Mouse (Mus musculus) liver, adult 2 months (tissue): ENCODE measurements at regions not wholly inside any gene's neighbourhood (a gene's known extent, or its start where the extent isn't known, plus 50 kb on each side); places are given as distances from the start of the nearest gene placed in this dataset.

ENCODE experiments used
- DNase-seq: peaks from one replicate; pipeline ENCODE4 v3.0.0-alpha.2; 2011; ENCODE audit warnings: low read depth, low spot score; ENCODE audit errors: extremely low read depth
- H3K27ac ChIP-seq: fragments of 200-500 bp; replicated peaks from 2 replicates; pipeline ENCODE4 v1.5.1; 2012; ENCODE audit warnings: low read depth, mild to moderate bottlenecking, control low read depth, inconsistent platforms, low read length; ENCODE audit not compliant: insufficient read depth
- H3K27me3 ChIP-seq: fragments of 200-500 bp; 2 replicates; pipeline ENCODE4 v1.6.1; 2012; ENCODE audit warnings: mild to moderate bottlenecking, moderate library complexity, low read length, inconsistent platforms; ENCODE audit not compliant: control insufficient read depth, insufficient read depth
- H3K36me3 ChIP-seq: fragments of 200-500 bp; 2 replicates; pipeline ENCODE4 v1.6.1; 2012; ENCODE audit warnings: low read length, inconsistent platforms; ENCODE audit not compliant: control insufficient read depth, insufficient read depth
- H3K4me1 ChIP-seq: fragments of 200-500 bp; 2 replicates; pipeline ENCODE4 v1.6.1; 2011; ENCODE audit warnings: low read length; ENCODE audit not compliant: control insufficient read depth, insufficient read depth
- H3K4me3 ChIP-seq: fragments of 200-500 bp; 2 replicates; pipeline ENCODE4 v1.5.1; 2011; ENCODE audit warnings: low read depth, mild to moderate bottlenecking, control low read depth, low read length, moderate library complexity; ENCODE audit not compliant: insufficient read depth
- H3K79me2 ChIP-seq: fragments of 200-500 bp; 2 replicates; pipeline ENCODE4 v1.6.1; 2012; ENCODE audit warnings: inconsistent platforms, mild to moderate bottlenecking, low read length, moderate library complexity; ENCODE audit not compliant: control insufficient read depth, insufficient read depth
- H3K9ac ChIP-seq: fragments of 200-500 bp; 2 replicates; pipeline ENCODE4 v1.6.1; 2012; ENCODE audit warnings: low read depth, mild to moderate bottlenecking, control low read depth, inconsistent platforms, low read length
- CTCF ChIP-seq: fragments of 200-500 bp; IDR thresholded peaks from 2 replicates; pipeline ENCODE4 v1.5.1; 2011; ENCODE audit warnings: low read depth, low read length, control low read depth
- POLR2A ChIP-seq: fragments of 200-500 bp; IDR thresholded peaks from 2 replicates; pipeline ENCODE4 v1.6.1; 2011; ENCODE audit warnings: low read length, control low read depth; ENCODE audit not compliant: insufficient read depth; ENCODE audit errors: extremely low read depth
- WGBS: fragments of 180-500 bp; shearing (Covaris S2); methylation state at CpG from one replicate; pipeline ENCODE4 v1.1.7; 2018; 5-methylcytosine and 5-hydroxymethylcytosine counted together

DNA sequence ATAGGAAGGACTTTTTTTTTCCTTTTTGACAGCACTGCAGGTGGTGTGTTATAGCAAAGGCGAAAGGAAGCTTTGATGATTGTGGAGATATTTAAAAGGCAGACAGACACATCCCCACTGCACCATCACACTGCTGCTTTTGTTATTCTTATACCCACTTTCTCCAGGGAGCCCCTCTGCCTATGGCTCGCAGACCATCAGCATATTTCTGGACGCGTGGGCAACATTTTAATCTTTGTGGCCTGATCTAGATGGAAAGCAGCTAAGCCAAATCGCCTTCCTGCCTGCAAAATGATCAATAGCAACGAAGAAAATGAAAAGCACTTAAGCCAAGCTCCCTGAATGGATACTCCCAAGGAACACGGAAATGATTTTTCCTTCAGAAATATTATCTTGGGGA, 1054.0 kb downstream of the Synb start:
- H3K9ac ChIP-seq, result no peak overlapping the region
- H3K79me2 ChIP-seq, result no peaks in the 10 kb centered on the region
- H3K4me3 ChIP-seq, result no peak overlapping the region
- H3K27me3 ChIP-seq, result no peaks in the 10 kb centered on the region
- no peak for DNase-seq
- no peak for TF ChIP-seq CTCF
- TF ChIP-seq POLR2A, result no peak
- H3K4me1 ChIP-seq, result no peaks in the 10 kb centered on the region
- 78% methylated on average over 7 of the region's 7 CpGs for WGBS
- no peak overlapping the region for H3K27ac ChIP-seq
- no peaks in the 10 kb centered on the region for H3K36me3 ChIP-seq

DNA sequence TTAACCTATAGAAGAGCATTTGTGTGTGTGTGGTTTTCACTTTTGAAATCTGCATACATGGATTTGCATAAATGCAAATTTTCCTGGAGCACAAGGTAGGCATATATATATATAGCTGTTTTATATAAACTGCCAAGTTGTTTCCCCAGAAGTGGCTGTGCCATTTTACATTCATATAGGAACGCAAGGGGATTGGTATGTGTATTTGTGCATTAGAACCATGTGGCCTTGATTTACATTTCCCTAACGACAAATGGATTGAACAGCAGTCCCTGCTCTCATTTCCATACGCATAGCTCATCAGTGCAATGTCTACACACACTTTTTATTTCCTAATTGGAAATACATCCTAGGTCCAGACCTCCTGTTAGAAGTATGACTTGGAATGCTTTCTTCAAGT, 1069.9 kb downstream of the Synb start:
- Histone ChIP-seq H3K4me3 (no peak overlapping the region), H3K4me1 (no peaks in the 10 kb centered on the region), H3K27me3 (no peaks in the 10 kb centered on the region), H3K36me3 (no peaks in the 10 kb centered on the region), H3K27ac (no peak overlapping the region), H3K79me2 (no peaks in the 10 kb centered on the region), H3K9ac (no peak overlapping the region)
- 76% methylated on average over 3 of the region's 3 CpGs for WGBS
- no peak for DNase-seq
- TF ChIP-seq CTCF, result no peak
- no peak for TF ChIP-seq POLR2A

DNA sequence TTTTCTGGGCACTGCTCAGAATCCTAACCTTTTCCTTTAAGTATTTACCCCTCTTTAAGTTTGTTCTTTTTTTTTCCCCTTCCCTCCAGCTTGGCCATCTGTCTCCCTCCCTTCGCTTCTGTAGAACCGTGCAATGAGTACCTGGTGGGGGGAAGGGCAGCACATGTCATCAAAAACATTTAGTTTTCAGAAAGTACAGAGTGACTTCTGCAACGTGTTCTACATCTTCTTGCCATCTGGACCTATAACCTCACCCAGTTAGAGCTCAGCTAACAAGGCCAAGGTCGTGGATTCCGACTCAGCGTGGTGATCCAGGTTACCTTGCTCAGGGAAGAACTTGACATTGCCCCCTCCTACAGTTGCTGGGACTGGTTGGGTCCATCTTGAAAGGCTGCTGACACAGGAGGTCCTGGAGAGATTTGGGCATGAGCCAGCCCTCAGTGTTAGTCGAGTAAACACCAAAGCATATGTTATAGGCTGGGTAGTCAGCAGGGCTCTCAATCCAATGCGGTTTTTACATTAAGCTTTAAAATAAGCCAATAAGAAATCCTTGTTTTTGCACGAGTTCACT, 1075.0 kb downstream of the Synb start:
- no peaks in the 10 kb centered on the region for H3K27me3 ChIP-seq
- no peak overlapping the region for H3K9ac ChIP-seq
- H3K79me2 ChIP-seq, result no peaks in the 10 kb centered on the region
- no peaks in the 10 kb centered on the region for H3K4me1 ChIP-seq
- H3K27ac ChIP-seq, result no peak overlapping the region
- WGBS, result 64% methylated on average over 9 of the region's 9 CpGs
- TF ChIP-seq POLR2A (no peak), CTCF (no peak)
- no peak overlapping the region for H3K4me3 ChIP-seq
- no peak for DNase-seq
- H3K36me3 ChIP-seq, result no peaks in the 10 kb centered on the region

DNA sequence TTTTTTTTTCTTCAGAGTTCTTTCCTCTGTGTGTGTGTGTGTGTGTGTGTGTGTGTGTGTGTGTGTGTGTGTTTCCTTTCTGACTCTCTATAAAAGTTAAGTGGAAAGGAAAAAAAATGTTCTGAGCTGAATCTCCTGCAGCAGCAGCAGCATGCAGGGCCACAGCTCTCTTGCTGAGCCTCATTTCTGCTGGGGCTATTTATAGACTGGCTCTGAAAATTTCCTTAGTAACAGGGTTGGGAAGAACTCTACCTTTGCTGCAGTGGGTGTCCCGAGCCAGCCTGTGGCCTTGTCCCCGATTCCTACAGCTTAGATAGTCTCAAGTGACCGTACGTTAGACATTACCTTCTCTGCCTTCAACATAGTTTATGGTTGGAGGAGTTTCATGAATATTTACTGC, 1075.6 kb downstream of the Synb start:
- H3K27me3 ChIP-seq, result no peaks in the 10 kb centered on the region
- WGBS, result 77% methylated on average over 4 of the region's 4 CpGs
- no peaks in the 10 kb centered on the region for H3K79me2 ChIP-seq
- no peak for DNase-seq
- no peaks in the 10 kb centered on the region for H3K36me3 ChIP-seq
- no peak overlapping the region for H3K27ac ChIP-seq
- no peak overlapping the region for H3K4me3 ChIP-seq
- H3K4me1 ChIP-seq, result no peaks in the 10 kb centered on the region
- H3K9ac ChIP-seq, result no peak overlapping the region
- TF ChIP-seq POLR2A (no peak), CTCF (no peak)

DNA sequence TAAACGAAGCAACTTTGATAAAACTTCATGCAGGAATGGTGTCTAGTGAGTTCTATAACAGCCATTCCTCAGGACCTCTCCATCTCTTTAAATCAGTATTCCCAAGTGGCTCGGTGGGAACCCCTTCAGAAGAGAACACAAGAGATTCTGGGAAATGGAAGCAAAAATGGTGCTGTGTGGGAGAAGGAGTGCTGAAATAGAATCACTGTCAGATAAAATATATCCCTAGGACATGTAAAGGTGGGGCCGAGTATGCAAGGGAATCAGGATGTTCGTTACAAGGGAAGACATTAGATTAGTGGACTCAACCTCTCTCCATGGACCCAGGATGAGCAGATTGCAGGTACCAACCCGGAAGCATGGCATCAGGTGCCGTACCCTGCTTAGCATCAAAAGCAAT, 1076.1 kb downstream of the Synb start:
- Histone ChIP-seq H3K36me3 (no peaks in the 10 kb centered on the region), H3K4me1 (no peaks in the 10 kb centered on the region), H3K79me2 (no peaks in the 10 kb centered on the region), H3K4me3 (no peak overlapping the region), H3K27ac (no peak overlapping the region), H3K9ac (no peak overlapping the region), H3K27me3 (no peaks in the 10 kb centered on the region)
- WGBS, result 75% methylated on average over 6 of the region's 6 CpGs
- TF ChIP-seq POLR2A, result no peak
- TF ChIP-seq CTCF, result no peak
- no peak for DNase-seq

DNA sequence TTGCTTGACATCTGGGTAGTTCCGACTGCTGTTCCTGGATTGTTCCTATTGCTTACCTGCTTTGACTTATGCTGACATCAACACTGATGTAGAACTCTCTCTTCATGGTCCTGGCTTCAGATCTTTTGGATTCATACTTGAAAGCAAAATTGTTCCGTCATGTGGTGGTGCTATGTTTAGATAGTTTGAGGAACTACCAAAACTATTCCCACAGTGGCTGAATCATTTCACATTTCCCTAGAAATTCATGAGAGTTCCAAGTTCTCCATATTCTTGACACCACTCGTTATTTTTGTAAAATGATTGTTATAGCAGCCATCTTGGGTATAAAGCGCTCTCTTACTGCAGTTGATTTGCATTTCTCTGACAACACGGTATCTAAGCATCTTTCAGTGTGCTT, 1080.2 kb downstream of the Synb start:
- TF ChIP-seq POLR2A (no peak), CTCF (no peak)
- no peaks in the 10 kb centered on the region for H3K36me3 ChIP-seq
- no peaks in the 10 kb centered on the region for H3K79me2 ChIP-seq
- no peak for DNase-seq
- no peak overlapping the region for H3K9ac ChIP-seq
- no peak overlapping the region for H3K27ac ChIP-seq
- no peaks in the 10 kb centered on the region for H3K4me1 ChIP-seq
- H3K4me3 ChIP-seq, result no peak overlapping the region
- H3K27me3 ChIP-seq, result no peaks in the 10 kb centered on the region
- 85% methylated on average over 5 of the region's 5 CpGs for WGBS

DNA sequence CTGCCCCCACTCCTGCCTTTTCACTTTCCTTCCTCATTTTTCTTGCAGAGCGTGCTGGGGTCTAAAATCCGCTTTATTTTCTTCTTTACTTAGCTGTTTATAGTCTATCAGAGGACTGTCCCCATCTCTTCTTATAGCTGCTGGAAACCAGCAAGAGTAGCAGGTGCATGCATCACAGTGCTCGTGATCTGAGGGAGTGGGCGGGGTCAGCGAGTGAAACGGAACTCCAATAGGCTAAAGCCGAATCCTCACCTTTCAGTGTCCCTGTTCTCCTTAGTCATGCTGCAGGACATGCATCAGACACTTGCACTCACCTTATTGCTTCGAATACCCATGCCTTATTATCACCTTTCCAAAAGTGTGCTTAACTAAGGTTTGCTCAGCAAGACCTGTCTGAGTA, 1095.3 kb downstream of the Synb start:
- DNase-seq, result no peak
- Histone ChIP-seq H3K4me1 (no peaks in the 10 kb centered on the region), H3K9ac (no peak overlapping the region), H3K36me3 (no peaks in the 10 kb centered on the region), H3K4me3 (no peak overlapping the region), H3K79me2 (no peaks in the 10 kb centered on the region), H3K27me3 (no peaks in the 10 kb centered on the region; the same call in 1 of the 2 replicates), H3K27ac (no peak overlapping the region)
- WGBS, result 7% methylated on average over 8 of the region's 8 CpGs
- TF ChIP-seq POLR2A (no peak), CTCF (no peak)
